In the genomic region with DNA sequence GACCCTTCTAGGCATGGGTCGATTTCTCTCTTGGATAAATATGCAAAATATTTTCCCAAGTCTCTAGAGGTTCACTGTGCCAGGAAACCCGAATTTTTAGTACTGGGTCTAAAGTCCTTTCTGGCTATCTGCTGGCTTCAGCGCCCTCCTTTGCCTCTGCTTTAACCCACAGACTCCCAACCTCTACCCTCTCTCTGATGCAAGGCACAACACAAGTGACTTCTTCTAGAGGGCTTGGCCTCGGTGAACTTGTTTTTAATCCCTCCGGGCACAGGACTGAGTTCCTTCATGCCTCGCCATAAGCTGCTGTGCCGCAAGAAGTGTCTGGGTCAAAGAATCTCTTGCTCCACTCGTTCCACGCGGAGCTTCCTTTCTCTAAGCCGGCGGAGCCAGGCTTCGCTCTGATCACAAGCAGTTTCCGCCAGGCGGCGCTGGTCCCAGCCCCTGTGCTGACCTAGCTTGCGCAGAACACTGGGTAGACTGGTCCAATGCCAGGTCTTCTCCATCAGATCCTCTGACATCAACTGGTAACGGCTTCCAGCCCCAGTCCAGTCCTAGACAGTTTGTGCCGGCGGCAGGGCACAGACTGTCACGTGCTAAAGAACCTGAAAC, we compare ENCODE assay signal across 9 mouse cellular contexts. TPM values are rescaled to one million over a fixed set of nuclear protein-coding genes. Genes with fewer than 3 reads are reported as not detected.
DNase-seq lines count a peak whose midpoint lies in the region; TF ChIP-seq lines count a peak whose summit lies in the region.
"Had no signal": no experiment of that assay in that cellular context is flagged by ENCODE, and none has a peak within 500 bp of the region (broad histone marks: within the 10 kb centered on the region; RNA-seq: fewer than 3 reads in every experiment).

No protein-coding gene starts in this region.

- H3K36me3 ChIP-seq in heart, embryonic 10.5 days = no peaks in the 10 kb centered on the region
- no peaks in the 10 kb centered on the region for H3K36me3 ChIP-seq in limb, embryonic 10.5 days

- DNase-seq in gastrocnemius, adult 2 months = peak; percentile 54
- no peak for DNase-seq in gastrocnemius, postnatal 36 days
- DNase-seq in embryo, embryonic 11 days = peak; percentile 91
- DNase-seq in heart, embryonic 10.5 days (ENCODE audit: low spot score) = no peak
- DNase-seq in kidney, adult 9 months = peak; percentile 32
- DNase-seq in limb, embryonic 10.5 days (ENCODE audit: low spot score) = peak; percentile 84
- peak; percentile 86 for DNase-seq in neural tube, embryonic 10.5 days (ENCODE audit: extremely low spot score, low spot score)
- DNase-seq in urinary bladder, postnatal 25 days (ENCODE audit: low spot score) = peak; percentile 21

- H3K4me3 ChIP-seq in gastrocnemius, adult 2 months = peak overlapping the region; percentile 50; the same call in 1 of the 2 replicates
- H3K4me3 ChIP-seq in heart, embryonic 10.5 days = peak overlapping the region; percentile 68
- H3K4me3 ChIP-seq in limb, embryonic 10.5 days = peak overlapping the region; percentile 60

- peaks cover 64% of the 10 kb centered on the region for H3K27me3 ChIP-seq in heart, embryonic 10.5 days (ENCODE audit: insufficient read depth, poor library complexity, severe bottlenecking)
- peaks cover 60% of the 10 kb centered on the region for H3K27me3 ChIP-seq in limb, embryonic 10.5 days (ENCODE audit: low read depth, poor library complexity, severe bottlenecking)

- peak; percentile 46 for TF ChIP-seq CTCF in gastrocnemius, adult 2 months (IDR thresholded peaks at IDR 0.05)

- no peak overlapping the region for H3K27ac ChIP-seq in gastrocnemius, adult 2 months
- no peak overlapping the region for H3K27ac ChIP-seq in heart, embryonic 10.5 days
- no peak overlapping the region for H3K27ac ChIP-seq in limb, embryonic 10.5 days

- H3K4me1 ChIP-seq in heart, embryonic 10.5 days = peaks cover 10% of the 10 kb centered on the region
- H3K4me1 ChIP-seq in limb, embryonic 10.5 days = peaks cover 18% of the 10 kb centered on the region

- intact Hi-C loops in gastrocnemius, adult 2 months (cut with DNase I) = no loop called here
- intact Hi-C loops in gastrocnemius, postnatal 36 days (cut with DNase I) = no loop called here

- WGBS in heart, embryonic 10.5 days = 3% methylated on average over 21 of the region's 21 CpGs
- WGBS in limb, embryonic 10.5 days = 3% methylated on average over 21 of the region's 21 CpGs

- no peaks in the 10 kb centered on the region for H3K9me3 ChIP-seq in heart, embryonic 10.5 days
- H3K9me3 ChIP-seq in limb, embryonic 10.5 days (replicated peaks) = no peaks in the 10 kb centered on the region

RNA-seq across cellular contexts. Expression of gene Tcerg1l, which starts 0.8 kb away (rescaled TPM):
- total RNA-seq in gastrocnemius, adult 2 months (2021) = not detected
- not detected for total RNA-seq in gastrocnemius, postnatal 36 days (2021)
- polyA plus RNA-seq in heart, embryonic 10.5 days (2016; fragmentation: Nextera tagmentation; extraction: Ambion mirVana) = 0.25 and 1.4 TPM in 2 replicates
- 0.29 and 1.4 TPM in 2 replicates for polyA plus RNA-seq in limb, embryonic 10.5 days (2016; fragmentation: Nextera tagmentation; extraction: Ambion mirVana)
- polyA plus RNA-seq: liver, embryonic 16.5 days had no signal

Comparison
In these comparisons a context has a peak if more than half of its experiments do, and no peak if none do; other contexts are left out.
1. DNase-seq: peak in gastrocnemius, adult 2 months (single experiment), embryo, embryonic 11 days (single experiment), kidney, adult 9 months (single experiment), limb, embryonic 10.5 days (single experiment), neural tube, embryonic 10.5 days (single experiment) and urinary bladder, postnatal 25 days (single experiment); none in gastrocnemius, postnatal 36 days (0 of 2) and heart, embryonic 10.5 days (single experiment).
2. Peak in every context shown above with its lines, with median percentiles within 50 percentile points of each other: H3K4me3 ChIP-seq.